Mouse (Mus musculus) c-Kit-positive CD71-positive TER-119-negative erythroid progenitor cells, embryonic 14.5 days (primary cell): ENCODE data around the gene Ankrd65.

Experiments
- DNase-seq: peaks from one replicate; pipeline ENCODE4 v3.0.0-alpha.2; 2013; ENCODE audit warnings: low read depth

Ankrd65 gene

DNA sequence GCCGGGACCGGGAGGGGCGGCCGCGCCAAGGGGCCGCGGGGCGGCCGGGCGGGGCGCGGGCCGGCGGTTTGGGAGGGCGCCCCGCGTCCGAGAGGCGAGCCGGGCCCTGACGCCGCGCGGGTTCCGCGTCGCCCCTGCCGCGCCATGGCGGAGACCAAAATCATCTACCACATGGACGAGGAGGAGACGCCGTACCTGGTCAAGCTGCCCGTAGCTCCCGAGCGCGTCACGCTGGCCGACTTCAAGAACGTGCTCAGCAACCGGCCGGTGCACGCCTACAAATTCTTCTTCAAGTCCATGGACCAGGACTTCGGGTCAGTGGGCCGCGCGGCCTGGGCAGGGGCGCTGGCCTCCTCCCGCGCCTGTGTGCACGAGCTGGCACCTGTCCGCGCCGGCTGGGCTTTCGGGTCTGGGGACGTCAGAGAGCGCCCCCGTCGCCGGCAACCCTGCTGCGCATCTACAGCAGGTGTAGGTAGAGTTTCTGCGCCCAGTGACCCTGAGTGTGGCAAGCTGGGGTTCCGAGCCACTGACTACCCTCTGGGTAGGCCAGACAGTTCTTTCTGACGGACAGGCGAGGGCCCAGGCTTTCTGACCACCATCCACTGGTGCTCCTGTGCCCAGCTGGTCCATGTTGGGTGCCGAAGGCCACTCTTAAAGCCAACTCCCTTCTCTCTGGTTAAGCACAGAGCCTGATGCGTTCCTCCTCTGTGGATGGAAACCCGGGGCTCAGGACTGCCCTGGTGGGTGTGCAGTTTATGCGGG, 57.5 kb downstream of the Ankrd65 start:
- no peak for DNase-seq

DNA sequence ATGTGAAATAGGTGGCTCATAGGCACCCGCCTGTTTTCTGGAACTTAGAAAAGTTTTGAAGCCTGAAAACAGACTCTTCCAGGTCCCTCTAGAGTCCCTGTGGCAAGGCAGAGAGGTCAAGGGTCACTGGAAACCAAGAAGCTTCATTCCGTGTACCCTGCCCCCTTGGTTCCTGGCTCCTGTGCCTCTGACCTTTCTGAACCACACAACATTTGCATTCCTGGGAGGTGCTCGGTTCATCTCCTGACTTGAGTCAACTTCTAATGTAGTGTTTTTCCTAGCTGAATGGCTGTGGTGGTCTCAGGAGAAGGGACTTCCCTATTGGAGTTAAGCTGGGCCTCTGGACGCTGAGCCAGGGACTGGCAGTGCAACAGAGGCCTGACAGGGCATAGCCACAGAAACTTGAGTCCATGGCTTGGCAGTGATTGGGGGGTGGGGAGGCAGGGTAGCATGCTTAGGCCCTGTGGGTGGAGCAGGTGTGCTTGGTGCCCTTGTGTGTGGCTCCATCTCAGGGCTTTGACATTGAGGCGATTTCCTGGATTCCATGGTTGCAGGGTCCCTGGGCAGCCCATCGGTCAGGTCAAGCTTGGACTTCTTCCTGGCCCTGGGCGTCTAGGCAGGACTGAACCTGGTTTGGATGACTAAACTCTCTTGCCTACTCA, 58.3 kb downstream of the Ankrd65 start:
- no peak for DNase-seq
